Mouse (Mus musculus) leukemia stem cell, adult 10-12 weeks (primary cell): ENCODE results near the gene 1700086D15Rik. TPM values are rescaled to one million over a fixed set of nuclear protein-coding genes. Genes with fewer than 3 reads are reported as not detected.

Experiments used
- polyA plus RNA-seq: library from polyadenylated mRNA; stranded (reverse); fragments of >175 nt; gene quantifications from 2 replicates; pipeline ENCODE4 v1.2.3, GENCODE M21; 2012; ENCODE audit warnings: low replicate concordance

Gene 1700086D15Rik
- polyA plus RNA-seq = not detected in 2 replicates

GRCm38 (mm10) chr11:65159791-65160190 is at the start of gene 1700086D15Rik:
TSS of gene 1700086D15Rik (minus strand) at chr11:65159891.

GRCm38 (mm10) chr11:65162767-65163120 is 3.1 kb upstream of the 1700086D15Rik start, which contains the start of gene Arhgap44:
TSS of gene Arhgap44 (minus strand) at chr11:65162961.

Other genes with a start within 250 kb of the 1700086D15Rik start
- gene Elac2, start 180.9 kb downstream of the 1700086D15Rik start, polyA plus RNA-seq = 30.5 and 49.1 TPM in 2 replicates
- not detected in 2 replicates for gene Arhgap44, start 3.1 kb upstream of the 1700086D15Rik start, polyA plus RNA-seq
- not detected in 2 replicates for gene Myocd, start 110.1 kb upstream of the 1700086D15Rik start, polyA plus RNA-seq